Mouse (Mus musculus) C2C12 (cell line): ENCODE measurements at regions not wholly inside any gene's neighbourhood (a gene's known extent, or its start where the extent isn't known, plus 50 kb on each side); places are given as distances from the start of the nearest gene placed in this dataset.

Experiments
- CEBPB ChIP-seq: IDR thresholded peaks from one replicate; pipeline ENCODE4 v1.6.1; 2011; ENCODE audit warnings: low read depth, mild to moderate bottlenecking, control low read depth, moderate library complexity
- CTCF ChIP-seq: IDR thresholded peaks from one replicate; pipeline ENCODE4 v1.5.1; 2011; ENCODE audit not compliant: control insufficient read depth, insufficient read depth, insufficient read length
- FOSL1 ChIP-seq: IDR thresholded peaks from one replicate; pipeline ENCODE4 v1.8.0; 2011; ENCODE audit warnings: mild to moderate bottlenecking, low read length; ENCODE audit not compliant: poor library complexity, insufficient read depth, severe bottlenecking
- MAX ChIP-seq: IDR thresholded peaks from one replicate; pipeline ENCODE4 v1.6.1; 2011; ENCODE audit warnings: mild to moderate bottlenecking, control low read depth
- MYOD1 ChIP-seq: IDR thresholded peaks from one replicate; pipeline ENCODE4 v1.6.1; 2011; ENCODE audit warnings: low read depth; ENCODE audit not compliant: control insufficient read depth, insufficient read length
- USF1 ChIP-seq: IDR thresholded peaks from one replicate; pipeline ENCODE4 v1.6.1; 2011; ENCODE audit warnings: low read depth, mild to moderate bottlenecking, control low read depth, moderate library complexity

DNA sequence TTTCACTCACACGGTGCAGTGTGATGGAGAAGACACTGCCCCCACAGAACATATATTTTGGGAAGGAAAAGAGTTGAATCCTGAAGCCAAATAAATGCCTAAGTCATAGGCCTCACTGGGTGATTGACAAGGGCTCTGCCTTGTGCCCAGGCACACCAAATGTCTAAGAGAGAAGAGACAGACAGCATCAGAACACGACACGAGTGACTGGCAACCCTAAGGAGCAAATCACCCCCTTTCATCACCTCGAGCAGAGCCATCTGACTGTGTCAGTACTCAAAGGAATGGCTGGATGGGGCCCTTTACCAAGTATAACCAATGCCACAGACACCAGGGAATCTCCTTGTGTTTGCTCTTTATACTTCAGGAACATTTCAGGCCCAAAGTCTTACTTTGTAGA is 815.6 kb downstream of the Car8 start:
- TF ChIP-seq CTCF (no peak), USF1 (no peak), MAX (no peak), CEBPB (no peak), MYOD1 (no peak), FOSL1 (no peak)
